Mouse (Mus musculus) liver, adult 2 months (tissue): ENCODE data around the gene Ldlrad3.

ENCODE experiments used
- CTCF ChIP-seq: fragments of 200-500 bp; IDR thresholded peaks from 2 replicates; pipeline ENCODE4 v1.5.1; 2011; ENCODE audit warnings: low read depth, low read length, control low read depth
- POLR2A ChIP-seq: fragments of 200-500 bp; IDR thresholded peaks from 2 replicates; pipeline ENCODE4 v1.6.1; 2011; ENCODE audit warnings: low read length, control low read depth; ENCODE audit not compliant: insufficient read depth; ENCODE audit errors: extremely low read depth

GRCm38 (mm10) chr2:102006143-102006542, 180.0 kb downstream of the Ldlrad3 start:
- TF ChIP-seq CTCF (no peak), POLR2A (no peak)
